Comparison of ENCODE assay signal across 8 mouse cellular contexts in the genomic region with DNA sequence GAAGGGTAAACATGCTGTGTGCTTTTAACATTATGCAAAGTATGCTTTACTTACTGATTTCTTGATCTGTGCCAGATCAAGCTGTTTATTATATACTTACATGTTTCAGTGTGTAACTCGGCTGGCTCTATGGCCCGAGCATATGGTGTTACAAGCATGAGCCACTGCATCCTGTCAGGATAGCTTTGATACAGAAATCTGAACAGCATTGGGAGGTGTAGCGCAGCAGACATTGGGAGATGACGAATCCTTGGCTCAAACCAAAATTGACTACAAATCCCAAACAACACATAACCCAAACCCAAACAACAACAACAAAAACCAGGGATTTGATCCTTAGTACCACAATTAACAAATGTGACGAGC. TPM values are rescaled to one million over a fixed set of nuclear protein-coding genes. Genes with fewer than 3 reads are reported as not detected.
DNase-seq lines count a peak whose midpoint lies in the region; ATAC-seq and TF ChIP-seq lines count a peak whose summit lies in the region.

No protein-coding gene starts in this region.

- 12% methylated on average over 5 of the region's 5 CpGs for WGBS in embryonic facial prominence, embryonic 10.5 days
- WGBS in intestine, embryonic 14.5 days = 5% methylated on average over 5 of the region's 5 CpGs

- peak; percentile 51 for DNase-seq in layer of hippocampus, adult 11-12 months (ENCODE audit: low spot score)
- DNase-seq in layer of hippocampus, postnatal 25 days (ENCODE audit: extremely low spot score in 1 of 2, low spot score in 1 of 2) = no peak
- no peak for DNase-seq in embryonic facial prominence, embryonic 10.5 days (ENCODE audit: low spot score)
- no peak for DNase-seq in intestine, embryonic 14.5 days (ENCODE audit: low spot score)
- DNase-seq in urinary bladder, postnatal 25 days (ENCODE audit: low spot score) = no peak
- no peak for DNase-seq in adrenal gland, postnatal 14 days

- H3ac ChIP-seq in myocyte (ENCODE audit: control insufficient read depth, insufficient read length) = peak overlapping the region; percentile 29

- peak overlapping the region; percentile 89 for H3K27ac ChIP-seq in embryonic facial prominence, embryonic 10.5 days (replicated peaks)
- peak overlapping the region; percentile 60 for H3K27ac ChIP-seq in intestine, embryonic 14.5 days (ENCODE audit: low read depth)

- no peaks in the 10 kb centered on the region for H3K79me2 ChIP-seq in myocyte (ENCODE audit: control insufficient read depth, insufficient read depth)

- no peaks in the 10 kb centered on the region for H3K9me3 ChIP-seq in embryonic facial prominence, embryonic 10.5 days
- H3K9me3 ChIP-seq in intestine, embryonic 14.5 days (ENCODE audit: control insufficient read depth, low read length) = no peaks in the 10 kb centered on the region

- H3K4me2 ChIP-seq in intestine, embryonic 14.5 days (ENCODE audit: low read length) = peak overlapping the region; percentile 73
- peak overlapping the region; percentile 94 for H3K4me2 ChIP-seq in myocyte (ENCODE audit: low read depth)

- peaks cover 29% of the 10 kb centered on the region for H3K4me1 ChIP-seq in embryonic facial prominence, embryonic 10.5 days
- H3K4me1 ChIP-seq in intestine, embryonic 14.5 days (replicated peaks; ENCODE audit: control insufficient read depth, insufficient read depth, low read length) = peaks cover 15% of the 10 kb centered on the region

- H3K27me3 ChIP-seq in embryonic facial prominence, embryonic 10.5 days (replicated peaks; ENCODE audit: low read depth, poor library complexity, severe bottlenecking) = no peaks in the 10 kb centered on the region
- H3K27me3 ChIP-seq in intestine, embryonic 14.5 days (replicated peaks; ENCODE audit: control insufficient read depth, insufficient read depth, low read length) = no peaks in the 10 kb centered on the region
- no peaks in the 10 kb centered on the region for H3K27me3 ChIP-seq in myocyte (ENCODE audit: control insufficient read depth, insufficient read depth, insufficient read length)

- ATAC-seq in intestine, embryonic 14.5 days (replicated peaks; ENCODE audit: low FRiP score, low TSS enrichment, low read depth) = peak; percentile 18; the same call in 1 of the 2 replicates
- ATAC-seq in cerebellum, adult (ENCODE audit: insufficient number of reproducible peaks, low FRiP score, low TSS enrichment) = no peak

- peak overlapping the region; percentile 78 for H3K9ac ChIP-seq in intestine, embryonic 14.5 days (ENCODE audit: low read length)

- peak overlapping the region; percentile 77 for H3K4me3 ChIP-seq in embryonic facial prominence, embryonic 10.5 days
- H3K4me3 ChIP-seq in intestine, embryonic 14.5 days (ENCODE audit: low read depth, low read length) = peak overlapping the region; percentile 96
- peak overlapping the region; percentile 91 for H3K4me3 ChIP-seq in myocyte

- TF ChIP-seq POLR2A in myocyte (IDR thresholded peaks at IDR 0.05; ENCODE audit: insufficient read length, low read depth) = no peak

- H3K36me3 ChIP-seq in embryonic facial prominence, embryonic 10.5 days (replicated peaks) = peaks cover 31% of the 10 kb centered on the region
- peaks cover 29% of the 10 kb centered on the region for H3K36me3 ChIP-seq in intestine, embryonic 14.5 days (ENCODE audit: control insufficient read depth, insufficient read depth, low read length)
- H3K36me3 ChIP-seq in myocyte (ENCODE audit: control insufficient read depth, insufficient read depth) = peaks cover 17% of the 10 kb centered on the region

TF ChIP-seq in myocyte, 11 proteins besides CTCF, POLR2A, EP300 and RAD21:
- TF ChIP-seq MYOG (IDR thresholded peaks at IDR 0.05; ENCODE audit: control insufficient read depth in 1 of 3, insufficient read depth in 1 of 3, insufficient read length in 2 of 3, low read depth in 2 of 3) (no peak), MAX (IDR thresholded peaks at IDR 0.05; ENCODE audit: low read depth) (no peak), TCF3 (IDR thresholded peaks at IDR 0.05; ENCODE audit: insufficient read length, low read depth) (no peak), USF1 (IDR thresholded peaks at IDR 0.05; ENCODE audit: low read depth) (no peak), MYOD1 (IDR thresholded peaks at IDR 0.05; ENCODE audit: control insufficient read depth in 1 of 3, insufficient read length in 2 of 3, low read depth in 2 of 3) (no peak), E2F4 (IDR thresholded peaks at IDR 0.05; ENCODE audit: insufficient read depth) (no peak), CEBPB (IDR thresholded peaks at IDR 0.05; ENCODE audit: insufficient read depth, poor library complexity, severe bottlenecking) (no peak), TCF12 (IDR thresholded peaks at IDR 0.05; ENCODE audit: insufficient read depth, poor library complexity, severe bottlenecking) (no peak), SRF (IDR thresholded peaks at IDR 0.05; ENCODE audit: control insufficient read depth, insufficient read length, low read depth) (no peak), REST (IDR thresholded peaks at IDR 0.05; ENCODE audit: insufficient read depth, insufficient read length) (no peak), POLR2AphosphoS2 (IDR thresholded peaks at IDR 0.05; ENCODE audit: insufficient read length, low read depth) (no peak)

RNA-seq across cellular contexts. Expression of gene 2310039H08Rik, which starts 0.4 kb away (rescaled TPM):
- total RNA-seq in layer of hippocampus, postnatal 25 days (2021) = 10 to 100 TPM in 1 of 2 experiments, 1 to 10 TPM in 1; 7.5 to 10.5 TPM
- polyA plus RNA-seq in embryonic facial prominence, embryonic 10.5 days (2016; fragmentation: Nextera tagmentation; extraction: Ambion mirVana) = 44.8 TPM in 2 replicates
- polyA plus RNA-seq in intestine, embryonic 14.5 days (2014; fragmentation: Nextera tagmentation; extraction: Ambion mirVana) = 87.5 and 89.9 TPM in 2 replicates
- polyA plus RNA-seq in myocyte (2012; fragmentation: generic; extraction: Trizol) = 63.8 TPM
- total RNA-seq in adrenal gland, postnatal 14 days (2021) = 62.9 and 66.5 TPM in 2 replicates

RNA-seq across cellular contexts. Expression of gene Ptcra, which starts 8.5 kb away (rescaled TPM):
- total RNA-seq in layer of hippocampus, postnatal 25 days (2021) = not detected
- polyA plus RNA-seq in embryonic facial prominence, embryonic 10.5 days (2016; fragmentation: Nextera tagmentation; extraction: Ambion mirVana) = 0.62 and 1.6 TPM in 2 replicates
- 0.69 and 0.74 TPM in 2 replicates for polyA plus RNA-seq in intestine, embryonic 14.5 days (2014; fragmentation: Nextera tagmentation; extraction: Ambion mirVana)
- polyA plus RNA-seq in myocyte (2012; fragmentation: generic; extraction: Trizol) = 0.06 TPM
- total RNA-seq in adrenal gland, postnatal 14 days (2021) = 0.33 TPM in 1 of 2 replicates, not detected in the other

RNA-seq across cellular contexts. Expression of gene Rpl7l1, which starts 10.5 kb away (rescaled TPM):
- 10 to 100 TPM; 51.4 to 53.8 TPM for total RNA-seq in layer of hippocampus, postnatal 25 days (2021)
- polyA plus RNA-seq in embryonic facial prominence, embryonic 10.5 days (2016; fragmentation: Nextera tagmentation; extraction: Ambion mirVana) = 222 and 236 TPM in 2 replicates
- 133 and 150 TPM in 2 replicates for polyA plus RNA-seq in intestine, embryonic 14.5 days (2014; fragmentation: Nextera tagmentation; extraction: Ambion mirVana)
- polyA plus RNA-seq in myocyte (2012; fragmentation: generic; extraction: Trizol) = 74.3 TPM
- total RNA-seq in adrenal gland, postnatal 14 days (2021) = 92.0 and 97.4 TPM in 2 replicates

RNA-seq across cellular contexts. Expression of gene Cnpy3, which starts 20.0 kb away (rescaled TPM):
- total RNA-seq in layer of hippocampus, postnatal 25 days (2021) = 10 to 100 TPM; 62.3 to 68.2 TPM
- polyA plus RNA-seq in embryonic facial prominence, embryonic 10.5 days (2016; fragmentation: Nextera tagmentation; extraction: Ambion mirVana) = 65.8 and 68.2 TPM in 2 replicates
- 69.0 and 70.4 TPM in 2 replicates for polyA plus RNA-seq in intestine, embryonic 14.5 days (2014; fragmentation: Nextera tagmentation; extraction: Ambion mirVana)
- 35.8 TPM for polyA plus RNA-seq in myocyte (2012; fragmentation: generic; extraction: Trizol)
- 41.0 and 43.1 TPM in 2 replicates for total RNA-seq in adrenal gland, postnatal 14 days (2021)

RNA-seq across cellular contexts. Expression of gene Gnmt, which starts 43.1 kb away (rescaled TPM):
- total RNA-seq in layer of hippocampus, postnatal 25 days (2021) = under 1 TPM in 1 of 2 experiments, not detected in 1; 0.68 TPM
- polyA plus RNA-seq in embryonic facial prominence, embryonic 10.5 days (2016; fragmentation: Nextera tagmentation; extraction: Ambion mirVana) = 0.51 and 0.57 TPM in 2 replicates
- 0.23 and 1.5 TPM in 2 replicates for polyA plus RNA-seq in intestine, embryonic 14.5 days (2014; fragmentation: Nextera tagmentation; extraction: Ambion mirVana)
- 0.11 TPM for polyA plus RNA-seq in myocyte (2012; fragmentation: generic; extraction: Trizol)
- total RNA-seq in adrenal gland, postnatal 14 days (2021) = 6.9 and 124 TPM in 2 replicates
